Mouse (Mus musculus) liver, postnatal 0 days (tissue): Measurements from ENCODE around the gene Ppp1r3c.

Source experiments
- CTCF ChIP-seq: sonication (generic); IDR thresholded peaks from 2 replicates; pipeline ENCODE4 v1.5.1; 2016; ENCODE audit warnings: antibody characterized with exemption, low read depth
- EP300 ChIP-seq: IDR thresholded peaks from 2 replicates; pipeline ENCODE4 v1.6.1; 2016; ENCODE audit warnings: antibody characterized with exemption, low read depth, mild to moderate bottlenecking

- TF ChIP-seq CTCF, result no peak
- TF ChIP-seq EP300, result no peak
Measured at GRCm38 (mm10) chr19:36687044-36687443, 49.4 kb downstream of the Ppp1r3c start.
